20 mouse cellular contexts compared by ENCODE assay signal in the genomic region with DNA sequence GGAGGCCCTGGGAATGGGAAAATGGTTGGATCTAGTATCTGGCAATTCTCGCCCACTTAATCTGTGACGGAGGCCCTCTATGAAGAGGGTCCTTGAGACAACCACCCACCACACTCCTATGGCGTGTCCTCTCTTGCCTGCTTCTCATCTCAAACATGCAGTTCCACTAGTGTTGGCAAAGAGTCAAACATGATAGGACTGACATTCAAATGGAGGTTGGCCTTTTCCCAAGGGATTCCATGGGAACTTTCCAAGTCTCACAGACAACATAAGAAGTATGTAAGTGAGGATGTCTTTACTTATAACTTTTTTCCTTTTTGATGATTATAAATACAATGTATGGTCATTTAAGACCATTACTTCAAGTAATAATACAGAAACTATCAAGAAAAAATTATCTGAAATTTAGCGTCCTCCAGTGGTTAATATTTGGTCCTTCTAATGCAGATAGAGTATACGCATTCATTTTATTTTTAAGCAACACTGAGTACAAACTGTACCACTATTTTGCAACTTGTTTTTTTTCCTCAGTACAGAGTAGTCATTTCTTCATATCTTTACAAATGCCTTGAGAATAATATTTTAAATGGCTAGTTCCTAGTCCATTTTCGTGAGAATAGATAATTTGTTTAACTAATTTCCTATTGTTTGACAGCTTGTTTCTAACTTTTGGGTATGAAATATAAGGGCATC.
"Had no signal": no experiment of that assay in that cellular context is flagged by ENCODE, and none has a peak within 500 bp of the region (broad histone marks: within the 10 kb centered on the region; RNA-seq: fewer than 3 reads in every experiment).

No protein-coding gene starts in this region.

- H3K4me3 ChIP-seq: limb, embryonic 12.5 days; limb, embryonic 15.5 days; megakaryocyte, embryonic 14.5 days; midbrain, embryonic 10.5 days; midbrain, embryonic 13.5 days; myocyte; neural tube, embryonic 13.5 days had no signal

- DNase-seq: kidney, adult 9 months; kidney, postnatal 14 days; kidney, postnatal 4 days; left cerebral cortex, postnatal 4 days; liver, postnatal 0 days; retina, postnatal 1 day; thymus, adult 2 months; thymus, postnatal 14 days; thymus, postnatal 4 days had no signal

- H3K9ac ChIP-seq: limb, embryonic 12.5 days; limb, embryonic 15.5 days; liver, embryonic 14.5 days; liver, postnatal 0 days; midbrain, embryonic 13.5 days; neural tube, embryonic 13.5 days had no signal

- H3K27me3 ChIP-seq: limb, embryonic 15.5 days; midbrain, embryonic 13.5 days; neural tube, embryonic 13.5 days had no signal

- ATAC-seq: liver, postnatal 0 days; midbrain, embryonic 13.5 days; midbrain, embryonic 16.5 days had no signal

- H3K36me3 ChIP-seq: limb, embryonic 12.5 days; limb, embryonic 15.5 days; midbrain, embryonic 10.5 days; midbrain, embryonic 13.5 days; neural tube, embryonic 13.5 days had no signal

- H3K9me3 ChIP-seq: limb, embryonic 12.5 days; limb, embryonic 15.5 days; midbrain, embryonic 10.5 days; midbrain, embryonic 13.5 days; neural tube, embryonic 13.5 days had no signal

- H3K27ac ChIP-seq: limb, embryonic 12.5 days; limb, embryonic 15.5 days; liver, embryonic 14.5 days; midbrain, embryonic 10.5 days; midbrain, embryonic 13.5 days; neural tube, embryonic 13.5 days; stomach, postnatal 0 days had no signal

- H3K4me2 ChIP-seq: limb, embryonic 12.5 days; limb, embryonic 15.5 days; liver, embryonic 11.5 days; midbrain, embryonic 13.5 days; neural tube, embryonic 13.5 days had no signal

- H3K4me1 ChIP-seq: limb, embryonic 15.5 days; megakaryocyte, embryonic 14.5 days; midbrain, embryonic 10.5 days; midbrain, embryonic 13.5 days; neural tube, embryonic 13.5 days had no signal
